Mouse (Mus musculus): ENCODE measurements around the gene Cyp2c23. TPM values are rescaled to one million over a fixed set of nuclear protein-coding genes. Genes with fewer than 3 reads are reported as not detected.

The Cyp2c23 gene
- polyA plus RNA-seq, 1 experiment from 2014 or later, result 0.11 TPM

- Histone ChIP-seq H3K27me3 (ENCODE audit: insufficient read depth, poor library complexity, severe bottlenecking) (peaks cover 21% of the 10 kb centered on the region), H3K27ac (no peak overlapping the region), H3K4me1 (peaks cover 5% of the 10 kb centered on the region; the same call in 1 of the 2 replicates), H3K9me3 (no peaks in the 10 kb centered on the region), H3K4me3 (no peak overlapping the region), H3K36me3 (no peaks in the 10 kb centered on the region)
- peak; percentile 85 for DNase-seq (ENCODE audit: low spot score)
- 18% methylated on average over 2 of the region's 2 CpGs for WGBS
Measured at GRCm38 (mm10) chr19:43959162-43959561, 69.8 kb downstream of the Cyp2c23 start.

GRCm38 (mm10) chr19:43957881-43958280 is 71.1 kb downstream of the Cyp2c23 start:
- H3K4me3 ChIP-seq, result no peak overlapping the region
- no peaks in the 10 kb centered on the region for H3K9me3 ChIP-seq
- peaks cover 4% of the 10 kb centered on the region; the same call in 1 of the 2 replicates for H3K4me1 ChIP-seq
- no peaks in the 10 kb centered on the region for H3K36me3 ChIP-seq
- WGBS, result 84% methylated on average over 4 of the region's 4 CpGs
- H3K27ac ChIP-seq, result no peak overlapping the region
- H3K27me3 ChIP-seq (ENCODE audit: insufficient read depth, poor library complexity, severe bottlenecking), result peaks cover 15% of the 10 kb centered on the region
- no peak for DNase-seq (ENCODE audit: low spot score)

DNA sequence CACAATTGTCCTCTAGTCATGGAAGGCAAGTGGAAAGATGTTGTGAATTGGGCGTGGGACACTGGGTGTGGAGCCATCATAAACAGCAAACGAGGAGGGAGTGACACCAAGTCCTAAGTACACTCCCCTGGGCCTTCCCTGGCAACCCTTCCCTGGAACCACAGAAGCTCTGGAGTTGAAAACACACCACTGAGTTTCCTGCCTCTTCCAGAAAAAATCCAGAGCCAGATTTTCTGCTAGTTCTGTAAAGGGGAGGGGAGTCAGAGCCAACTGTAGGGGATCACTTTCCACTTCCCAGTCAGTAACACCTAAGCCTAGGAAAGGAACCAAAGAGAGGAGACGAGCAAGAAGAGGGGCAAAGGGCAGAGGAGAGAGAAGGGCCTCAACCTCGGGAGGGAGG is 71.6 kb downstream of the Cyp2c23 start:
- Histone ChIP-seq H3K4me1 (no peaks in the 10 kb centered on the region; the same call in 1 of the 2 replicates), H3K4me3 (no peak overlapping the region), H3K27ac (no peak overlapping the region), H3K27me3 (ENCODE audit: insufficient read depth, poor library complexity, severe bottlenecking) (peaks cover 13% of the 10 kb centered on the region), H3K36me3 (no peaks in the 10 kb centered on the region), H3K9me3 (no peaks in the 10 kb centered on the region)
- no peak for DNase-seq (ENCODE audit: low spot score)
- 25% methylated on average over 4 of the region's 4 CpGs for WGBS

DNA sequence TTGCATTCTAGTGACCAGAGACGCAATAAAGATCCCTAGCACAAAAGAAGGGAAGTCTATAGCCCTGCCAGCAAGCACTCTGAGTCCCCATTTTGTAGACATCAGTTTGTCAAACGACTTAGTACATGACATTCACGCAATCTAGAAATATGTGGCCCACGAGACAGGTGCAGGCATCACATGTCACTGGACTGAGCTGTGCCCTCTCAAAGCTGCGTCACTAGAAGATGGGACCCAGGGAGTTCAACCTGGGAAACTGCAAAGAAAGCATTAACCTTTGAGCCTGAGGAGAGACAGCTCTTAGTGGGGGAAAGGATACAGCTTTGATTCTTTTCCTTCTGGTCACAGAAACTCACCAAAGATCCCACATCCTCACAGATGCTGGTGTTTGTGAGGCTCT is 73.7 kb downstream of the Cyp2c23 start:
- Histone ChIP-seq H3K27ac (no peak overlapping the region), H3K4me1 (no peaks in the 10 kb centered on the region; the same call in 1 of the 2 replicates), H3K9me3 (no peaks in the 10 kb centered on the region), H3K36me3 (no peaks in the 10 kb centered on the region), H3K27me3 (ENCODE audit: insufficient read depth, poor library complexity, severe bottlenecking) (peaks cover 13% of the 10 kb centered on the region), H3K4me3 (no peak overlapping the region)
- no peak for DNase-seq (ENCODE audit: low spot score)
- WGBS, result 70% methylated on average over 5 of the region's 5 CpGs

Other genes starting within 250 kb of the Cyp2c23 start
- gene Abcc2, start 247.0 kb downstream of the Cyp2c23 start, polyA plus RNA-seq (2016; fragmentation: Nextera tagmentation; extraction: Ambion mirVana), result 0.05 and 0.31 TPM in 2 replicates
- 11.9 and 15.1 TPM in 2 replicates for gene Dnmbp, start 89.0 kb downstream of the Cyp2c23 start, polyA plus RNA-seq (2016; fragmentation: Nextera tagmentation; extraction: Ambion mirVana)
- 0.80 and 12.9 TPM in 2 replicates for gene Cpn1, start 42.7 kb downstream of the Cyp2c23 start, polyA plus RNA-seq (2016; fragmentation: Nextera tagmentation; extraction: Ambion mirVana)
- 18.6 and 24.6 TPM in 2 replicates for gene Erlin1, start 40.6 kb upstream of the Cyp2c23 start, polyA plus RNA-seq (2016; fragmentation: Nextera tagmentation; extraction: Ambion mirVana)
- gene Chuk, start 78.3 kb upstream of the Cyp2c23 start, polyA plus RNA-seq (2016; fragmentation: Nextera tagmentation; extraction: Ambion mirVana), result 36.8 and 47.0 TPM in 2 replicates
- gene Cwf19l1, start 106.7 kb upstream of the Cyp2c23 start, polyA plus RNA-seq (2016; fragmentation: Nextera tagmentation; extraction: Ambion mirVana), result 21.9 and 23.8 TPM in 2 replicates
- gene Bloc1s2, start 117.2 kb upstream of the Cyp2c23 start, polyA plus RNA-seq (2016; fragmentation: Nextera tagmentation; extraction: Ambion mirVana), result 69.0 and 91.3 TPM in 2 replicates
- not detected in 2 replicates for gene Pkd2l1, start 163.2 kb upstream of the Cyp2c23 start, polyA plus RNA-seq (2016; fragmentation: Nextera tagmentation; extraction: Ambion mirVana)
- gene Scd3, start 174.1 kb upstream of the Cyp2c23 start, polyA plus RNA-seq (2016; fragmentation: Nextera tagmentation; extraction: Ambion mirVana), result 0.15 and 0.64 TPM in 2 replicates

Data from heart, embryonic 10.5 days (tissue).